In the genomic region with DNA sequence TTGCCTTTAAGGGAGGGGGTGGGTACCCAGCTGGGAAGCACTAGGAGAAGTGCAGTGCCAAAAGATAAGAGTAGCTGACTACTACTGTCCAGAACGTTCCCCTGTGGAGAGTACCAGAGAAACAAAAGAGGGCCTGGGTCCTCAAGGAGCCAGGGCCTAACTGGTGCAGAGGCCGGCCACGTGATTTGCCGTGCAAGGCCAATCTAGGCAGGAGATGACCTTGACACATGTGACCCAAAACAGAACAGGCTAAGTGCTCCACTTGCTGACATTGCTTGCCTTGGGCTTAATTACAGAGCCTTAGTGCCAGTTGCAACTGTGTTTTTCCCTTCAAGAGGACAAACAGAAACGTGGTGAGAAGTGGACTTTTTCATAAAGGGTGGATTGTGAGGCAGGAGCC, we compare ENCODE assay signal across 33 mouse cellular contexts. TPM values are rescaled to one million over a fixed set of nuclear protein-coding genes. Genes with fewer than 3 reads are reported as not detected.
A peak's percentile ranks its signal among the peaks of the same experiment; 100 is the strongest.
DNase-seq lines count a peak whose midpoint lies in the region; ATAC-seq and TF ChIP-seq lines count a peak whose summit lies in the region.
"Had no signal": no experiment of that assay in that cellular context is flagged by ENCODE, and none has a peak within 500 bp of the region (broad histone marks: within the 10 kb centered on the region; RNA-seq: fewer than 3 reads in every experiment).

No protein-coding gene starts in this region.

- no peak overlapping the region for H3K4me3 ChIP-seq in heart, embryonic 14.5 days (ENCODE audit: control insufficient read depth in 1 of 2, insufficient read depth in 1 of 2, low read depth in 1 of 2, low read length in 2 of 2)
- H3K4me3 ChIP-seq in heart, embryonic 11.5 days (ENCODE audit: low read depth, low read length) = no peak overlapping the region
- no peak overlapping the region for H3K4me3 ChIP-seq in ES-E14 (ENCODE audit: insufficient read depth in 1 of 2, low read depth in 1 of 2, low read length in 2 of 2, poor library complexity in 1 of 2, severe bottlenecking in 1 of 2)
- H3K4me3 ChIP-seq in embryonic fibroblast, embryonic 13.5 days (ENCODE audit: insufficient read depth, low read length) = no peak overlapping the region
- H3K4me3 ChIP-seq: embryonic facial prominence, embryonic 13.5 days; hindbrain, embryonic 10.5 days; intestine, embryonic 15.5 days; liver, embryonic 15.5 days; lung, embryonic 15.5 days had no signal

- in situ Hi-C loops in ES-E14 (cut with MboI; ENCODE audit: low sequenced_read_pairs in 2 of 2, unreplicated experiment in 2 of 2) = no loop called here

- H3K9me3 ChIP-seq in heart, embryonic 14.5 days (ENCODE audit: control insufficient read depth, low read length) = no peaks in the 10 kb centered on the region
- H3K9me3 ChIP-seq in heart, embryonic 11.5 days (replicated peaks; ENCODE audit: control insufficient read depth, low read length) = no peaks in the 10 kb centered on the region
- no peaks in the 10 kb centered on the region for H3K9me3 ChIP-seq in ES-E14 (ENCODE audit: control insufficient read depth, insufficient read depth, low read depth, low read length)
- H3K9me3 ChIP-seq: embryonic facial prominence, embryonic 13.5 days; hindbrain, embryonic 10.5 days; intestine, embryonic 15.5 days; liver, embryonic 15.5 days; lung, embryonic 15.5 days had no signal

- peak overlapping the region; percentile 20 to 56 for H3K27ac ChIP-seq in heart, embryonic 14.5 days (replicated peaks in 1 of 2; ENCODE audit: control insufficient read depth in 1 of 2, insufficient read depth in 1 of 2, low read depth in 2 of 2, low read length in 2 of 2)
- no peak overlapping the region for H3K27ac ChIP-seq in heart, embryonic 11.5 days (ENCODE audit: low read depth, low read length)
- H3K27ac ChIP-seq in ES-E14 (ENCODE audit: insufficient read depth, low read depth, low read length, poor library complexity, severe bottlenecking) = peak overlapping the region; percentile 1; the same call in 1 of the 2 replicates
- peak overlapping the region; percentile 30 for H3K27ac ChIP-seq in embryonic fibroblast, embryonic 13.5 days (ENCODE audit: insufficient read depth, low read length)
- H3K27ac ChIP-seq: embryonic facial prominence, embryonic 13.5 days; hindbrain, embryonic 10.5 days; intestine, embryonic 15.5 days; kidney, postnatal 0 days; liver, embryonic 15.5 days; lung, embryonic 15.5 days; stomach, postnatal 0 days had no signal

- ATAC-seq in heart, embryonic 14.5 days (ENCODE audit: insufficient number of reproducible peaks, insufficient read depth, low FRiP score, low read depth) = no peak
- no peak for ATAC-seq in heart, embryonic 11.5 days (replicated peaks; ENCODE audit: insufficient number of reproducible peaks, low FRiP score, low TSS enrichment)
- ATAC-seq: forebrain, embryonic 14.5 days; hindbrain, embryonic 16.5 days; intestine, embryonic 15.5 days had no signal

- H3K4me1 ChIP-seq in heart, embryonic 14.5 days (ENCODE audit: control insufficient read depth in 2 of 2, insufficient read depth in 2 of 2, low read length in 2 of 2) = peaks cover 26 to 39% of the 10 kb centered on the region in 2 experiments
- H3K4me1 ChIP-seq in heart, embryonic 11.5 days (ENCODE audit: control insufficient read depth, insufficient read depth, low read length) = peaks cover 4% of the 10 kb centered on the region; the same call in 1 of the 2 replicates
- peaks cover 0 to 29% of the 10 kb centered on the region in 2 experiments; a peak in 2 of 4 replicates for H3K4me1 ChIP-seq in ES-E14 (ENCODE audit: control insufficient read depth in 2 of 2, insufficient read depth in 2 of 2, low read length in 2 of 2, poor library complexity in 1 of 2)
- peaks cover 7% of the 10 kb centered on the region; the same call in 1 of the 2 replicates for H3K4me1 ChIP-seq in embryonic fibroblast, embryonic 13.5 days (ENCODE audit: control insufficient read depth, insufficient read depth, low read length)

- 30% methylated on average over 5 of the region's 5 CpGs for WGBS in heart, embryonic 14.5 days
- WGBS in heart, embryonic 11.5 days (ENCODE audit: insufficient replicate concordance) = 49% methylated on average over 5 of the region's 5 CpGs

- no peak for TF ChIP-seq POLR2A in embryonic fibroblast, embryonic 13.5 days (IDR thresholded peaks at IDR 0.05; ENCODE audit: low read depth, low read length)

- no peak overlapping the region for H3K9ac ChIP-seq in heart, embryonic 14.5 days (ENCODE audit: low read length)
- H3K9ac ChIP-seq in heart, embryonic 11.5 days (ENCODE audit: low read depth, low read length) = no peak overlapping the region
- no peak overlapping the region for H3K9ac ChIP-seq in ES-E14 (ENCODE audit: insufficient read depth, low read depth, low read length, poor library complexity, severe bottlenecking)
- H3K9ac ChIP-seq: embryonic facial prominence, embryonic 13.5 days; intestine, embryonic 15.5 days; liver, embryonic 15.5 days; lung, embryonic 15.5 days had no signal

- H3K27me3 ChIP-seq in heart, embryonic 14.5 days (ENCODE audit: control insufficient read depth, insufficient read depth, low read length) = no peaks in the 10 kb centered on the region
- H3K27me3 ChIP-seq in heart, embryonic 11.5 days (ENCODE audit: control insufficient read depth, insufficient read depth, low read length) = no peaks in the 10 kb centered on the region
- H3K27me3 ChIP-seq: embryonic facial prominence, embryonic 13.5 days; intestine, embryonic 15.5 days; liver, embryonic 15.5 days; lung, embryonic 15.5 days had no signal

- DNase-seq in kidney, adult 9 months = peak; percentile 32
- no peak for DNase-seq in kidney, postnatal 4 days
- no peak for DNase-seq in ES-E14 (ENCODE audit: low read depth, low spot score)
- no peak for DNase-seq in retina, embryonic 14.5 days (ENCODE audit: low spot score)
- DNase-seq: adrenal gland, adult 8-10 months; cerebellum, adult 2 months; cerebellum, postnatal 25 days; embryo, embryonic 11 days; lung, postnatal 4 days; midbrain, embryonic 14.5 days; right cerebral cortex, postnatal 14 days; thymus, adult 2 months had no signal

- no peak for TF ChIP-seq CTCF in embryonic fibroblast, embryonic 13.5 days (IDR thresholded peaks at IDR 0.05; ENCODE audit: borderline replicate concordance, insufficient read depth, low read length)

- no peak overlapping the region for H3K4me2 ChIP-seq in heart, embryonic 14.5 days (ENCODE audit: low read length)
- H3K4me2 ChIP-seq in heart, embryonic 11.5 days = no peak overlapping the region
- H3K4me2 ChIP-seq: embryonic facial prominence, embryonic 13.5 days; intestine, embryonic 15.5 days; liver, embryonic 15.5 days; lung, embryonic 15.5 days had no signal

- H3K36me3 ChIP-seq in heart, embryonic 14.5 days (ENCODE audit: control insufficient read depth, insufficient read depth, low read length) = peaks cover 37% of the 10 kb centered on the region
- peaks cover 15% of the 10 kb centered on the region for H3K36me3 ChIP-seq in heart, embryonic 11.5 days (ENCODE audit: control insufficient read depth, insufficient read depth, low read length)
- peaks cover 39% of the 10 kb centered on the region for H3K36me3 ChIP-seq in ES-E14 (ENCODE audit: control insufficient read depth, insufficient read depth, low read length, poor library complexity, severe bottlenecking)

TF ChIP-seq in ES-E14, 5 proteins besides CTCF, POLR2A, EP300 and RAD21:
- TF ChIP-seq HCFC1 (IDR thresholded peaks at IDR 0.05; ENCODE audit: borderline replicate concordance, insufficient read depth, low read length) (no peak), CHD2 (IDR thresholded peaks at IDR 0.05; ENCODE audit: low read depth, low read length) (no peak), ZNF384 (IDR thresholded peaks at IDR 0.05; ENCODE audit: low read depth, low read length) (no peak), ZC3H11A (IDR thresholded peaks at IDR 0.05; ENCODE audit: borderline replicate concordance, low read depth, low read length) (no peak), MAFK (IDR thresholded peaks at IDR 0.05; ENCODE audit: insufficient read depth, low read depth, low read length) (no peak)

RNA-seq across cellular contexts. Expression of a gene that starts 15.7 kb away (rescaled TPM):
- polyA plus RNA-seq in heart, embryonic 14.5 days (2014; fragmentation: Nextera tagmentation; extraction: Ambion mirVana) = not detected in 2 replicates
- polyA plus RNA-seq in heart, embryonic 11.5 days (2014; fragmentation: Nextera tagmentation; extraction: Ambion mirVana) = 0.33 TPM in 1 of 2 replicates, not detected in the other
- 1.0 and 4.0 TPM in 2 replicates for total RNA-seq in ES-E14 (2012; rRNA removed)
- not detected in 2 replicates for polyA plus RNA-seq in embryonic fibroblast, embryonic 13.5 days (2011; ENCODE audit: insufficient read length, low read depth, missing spikeins)
- total RNA-seq: adrenal gland, adult 8-10 months; gastrocnemius, adult 8-10 months; granulocyte monocyte progenitor cell, adult 5-6 weeks; left cerebral cortex, postnatal 14 days; megakaryocyte-erythroid progenitor cell, adult 5-6 weeks had no signal
- polyA plus RNA-seq: C2C12; cerebellum, adult 2 months; embryonic facial prominence, embryonic 13.5 days; frontal cortex, adult 2 months; intestine, embryonic 15.5 days; kidney, postnatal 0 days; limb, embryonic 14.5 days; liver, embryonic 15.5 days; lung, embryonic 15.5 days; midbrain, embryonic 14.5 days; neural tube, embryonic 11.5 days; stomach, postnatal 0 days; thymus, adult 2 months had no signal

RNA-seq across cellular contexts. Expression of a gene that starts 53.0 kb away (rescaled TPM):
- 0.08 and 0.13 TPM in 2 replicates for polyA plus RNA-seq in heart, embryonic 14.5 days (2014; fragmentation: Nextera tagmentation; extraction: Ambion mirVana)
- polyA plus RNA-seq in heart, embryonic 11.5 days (2014; fragmentation: Nextera tagmentation; extraction: Ambion mirVana) = 0.06 TPM in 1 of 2 replicates, not detected in the other
- 0.09 TPM in 1 of 2 replicates, not detected in the other for total RNA-seq in ES-E14 (2012; rRNA removed)
- polyA plus RNA-seq in embryonic fibroblast, embryonic 13.5 days (2011; ENCODE audit: insufficient read length, low read depth, missing spikeins) = not detected in 2 replicates
- total RNA-seq: gastrocnemius, adult 8-10 months; layer of hippocampus, adult 8-10 months; left cerebral cortex, postnatal 14 days; megakaryocyte-erythroid progenitor cell, adult 5-6 weeks had no signal
- polyA plus RNA-seq: C2C12; neural tube, embryonic 11.5 days had no signal
